Mouse (Mus musculus) fibroblast of lung, adult 2 months (primary cell): ENCODE measurements around the gene Plcb4.
"Not testable (repeated sequence)": the region's sequence is repeated elsewhere in the genome, so short reads cannot be mapped to it uniquely, and the experiment has no call there.

Source experiments
- DNase-seq: peaks from one replicate; pipeline ENCODE4 v3.0.0-alpha.2; 2011; ENCODE audit warnings: low read depth

Plcb4 gene

GRCm38 (mm10) chr2:135673649-135674048 lies 14.8 kb downstream of the Plcb4 start:
- no peak for DNase-seq

- no peak for DNase-seq
These were observed 16.5 kb downstream of the Plcb4 start for GRCm38 (mm10) chr2:135675284-135675683.

GRCm38 (mm10) chr2:135676978-135677501 lies 18.2 kb downstream of the Plcb4 start:
- DNase-seq, result no peak

GRCm38 (mm10) chr2:135677601-135678000 lies 18.8 kb downstream of the Plcb4 start:
- DNase-seq, result no peak

- DNase-seq, result no peak
These were observed 21.2 kb downstream of the Plcb4 start for GRCm38 (mm10) chr2:135680001-135680400.

- no peak for DNase-seq
These were observed 21.8 kb downstream of the Plcb4 start for GRCm38 (mm10) chr2:135680406-135681134.

- DNase-seq, result no peak
These were observed 25.1 kb downstream of the Plcb4 start for GRCm38 (mm10) chr2:135683684-135684440.

- DNase-seq, result no peak
These were observed 27.9 kb downstream of the Plcb4 start for GRCm38 (mm10) chr2:135686692-135687091.

GRCm38 (mm10) chr2:135687585-135687984 lies 28.8 kb downstream of the Plcb4 start:
- DNase-seq, result no peak

- DNase-seq, result no peak
These were observed 34.0 kb downstream of the Plcb4 start for GRCm38 (mm10) chr2:135692568-135693488.

GRCm38 (mm10) chr2:135700686-135701413 lies 42.0 kb downstream of the Plcb4 start:
- DNase-seq, result no peak

GRCm38 (mm10) chr2:135704673-135705072 lies 45.9 kb downstream of the Plcb4 start:
- no peak for DNase-seq

GRCm38 (mm10) chr2:135707305-135707704 lies 48.5 kb downstream of the Plcb4 start:
- no peak for DNase-seq

- DNase-seq, result no peak
These were observed 49.6 kb downstream of the Plcb4 start for GRCm38 (mm10) chr2:135708386-135708785.

- DNase-seq, result no peak
These were observed 50.0 kb downstream of the Plcb4 start for GRCm38 (mm10) chr2:135708796-135709195.

GRCm38 (mm10) chr2:135709736-135710135 lies 50.9 kb downstream of the Plcb4 start:
- not testable (repeated sequence) for DNase-seq

- no peak for DNase-seq
These were observed 52.5 kb downstream of the Plcb4 start for GRCm38 (mm10) chr2:135711049-135711924.

GRCm38 (mm10) chr2:135711925-135712288 lies 53.1 kb downstream of the Plcb4 start:
- peak; percentile 53 for DNase-seq

- no peak for DNase-seq
These were observed 53.5 kb downstream of the Plcb4 start for GRCm38 (mm10) chr2:135712331-135712730.

GRCm38 (mm10) chr2:135712921-135713320 lies 54.1 kb downstream of the Plcb4 start:
- DNase-seq, result no peak
